Mouse (Mus musculus) adrenal gland, adult (tissue): ENCODE measurements around the gene Olfr485.
"Not testable (repeated sequence)": the region's sequence is repeated elsewhere in the genome, so short reads cannot be mapped to it uniquely, and the experiment has no call there.

Source experiments
- DNase-seq, 2 experiments: peaks; one replicate each; pipeline ENCODE4 v3.0.0; 2022 to 2023; ENCODE audit warnings: low spot score in 1 of 2; ENCODE audit not compliant: inconsistent age in 2 of 2

Gene Olfr485

DNA sequence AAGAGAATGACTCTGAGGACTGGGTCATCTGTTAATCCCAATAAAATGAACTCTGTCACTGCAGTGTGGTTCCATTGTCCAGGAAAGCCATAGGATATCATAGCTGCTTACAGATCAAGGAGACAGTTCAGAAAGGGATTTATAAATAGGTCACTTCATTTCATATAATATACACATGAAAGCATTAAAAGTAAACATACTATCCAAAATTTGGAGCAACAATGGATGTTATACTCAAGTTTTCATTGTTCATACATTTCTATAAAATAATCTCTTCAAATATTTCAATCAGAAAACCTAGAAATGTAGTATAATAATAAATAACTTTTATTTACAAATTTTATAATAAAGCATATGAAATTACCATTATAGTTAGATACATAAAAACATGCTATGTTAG is at the start of gene Olfr485:
TSS of gene Olfr485 (minus strand) at position 101 of the 400 bp plus-strand sequence.
- no peak for DNase-seq

DNA sequence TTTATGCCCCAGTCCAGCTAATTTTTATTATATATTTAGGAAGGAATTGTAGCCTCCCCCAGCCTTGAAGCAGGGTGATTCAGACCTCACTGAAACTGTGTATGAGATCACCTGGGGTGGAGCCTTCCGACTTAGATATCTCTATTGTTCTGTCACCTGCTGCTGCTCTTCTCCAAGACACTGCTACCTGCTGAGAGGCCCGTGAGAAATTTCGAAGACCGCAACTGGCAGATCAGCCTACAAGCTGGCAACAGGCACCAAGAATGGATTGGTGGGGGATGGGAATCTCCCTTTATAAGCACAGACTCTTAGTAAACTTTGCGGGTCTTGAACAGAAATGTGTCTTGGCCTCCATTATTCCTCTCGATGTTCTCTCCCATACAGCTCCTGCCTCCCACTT is 37.3 kb upstream of the Olfr485 start:
- no peak for DNase-seq

DNA sequence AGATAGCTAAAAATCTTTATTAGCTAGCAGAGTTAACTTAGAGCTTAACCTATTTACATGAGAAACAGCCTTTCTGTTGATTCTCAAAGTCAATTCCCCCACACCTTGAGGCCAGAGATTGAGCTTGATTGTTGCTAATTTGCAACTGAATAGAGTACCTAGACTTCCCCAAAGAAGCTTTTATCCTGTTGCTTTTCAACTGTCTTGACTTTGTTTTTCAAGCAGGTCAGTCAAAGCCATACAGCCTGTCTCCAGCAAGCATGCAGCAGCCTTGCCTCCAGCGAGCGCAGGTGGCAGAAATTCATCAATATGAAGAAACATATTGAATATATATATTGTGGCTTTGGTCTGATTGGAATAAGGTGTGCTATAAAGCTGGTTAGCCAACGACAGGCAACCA is 36.7 kb upstream of the Olfr485 start:
- DNase-seq = not testable (repeated sequence)

DNA sequence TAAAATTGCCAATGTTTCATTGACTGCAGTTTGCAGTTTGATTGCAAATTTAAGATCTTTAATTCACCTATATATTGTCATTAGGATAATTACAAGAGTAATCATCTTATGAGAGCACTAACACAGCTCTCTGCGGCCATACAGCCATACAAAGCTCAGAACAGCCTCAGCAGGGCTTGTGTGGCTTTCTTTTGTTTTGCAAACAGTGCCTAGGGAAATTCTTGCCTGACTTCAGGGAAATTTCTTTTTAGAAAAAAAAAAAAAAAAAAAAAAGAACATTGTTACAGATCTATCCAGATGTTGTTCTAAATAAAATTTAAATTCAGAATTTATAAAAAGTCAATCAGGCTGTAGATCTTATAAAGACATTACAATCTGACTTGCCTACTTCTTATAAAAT is 33.0 kb upstream of the Olfr485 start:
- not testable (repeated sequence) for DNase-seq

DNA sequence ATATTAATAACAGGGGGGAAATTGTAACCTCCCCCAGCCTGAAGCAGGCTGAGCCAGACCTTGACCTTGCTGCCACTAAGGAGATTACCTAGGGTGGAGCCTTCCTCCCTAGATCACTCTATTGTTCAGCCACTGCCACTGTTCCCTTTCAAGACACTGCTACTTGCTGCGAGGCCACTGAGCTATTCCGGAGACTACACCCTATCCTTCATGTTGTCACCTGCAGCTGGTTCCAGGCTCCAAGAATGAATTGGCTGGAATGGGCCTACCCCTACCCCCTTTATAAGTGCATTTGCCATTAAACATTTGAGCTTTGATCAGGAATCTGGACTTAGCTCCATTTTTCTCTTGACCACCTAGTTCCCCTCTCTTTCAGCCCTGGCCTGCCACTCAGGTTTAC is 31.5 kb upstream of the Olfr485 start:
- not testable (repeated sequence) for DNase-seq

DNA sequence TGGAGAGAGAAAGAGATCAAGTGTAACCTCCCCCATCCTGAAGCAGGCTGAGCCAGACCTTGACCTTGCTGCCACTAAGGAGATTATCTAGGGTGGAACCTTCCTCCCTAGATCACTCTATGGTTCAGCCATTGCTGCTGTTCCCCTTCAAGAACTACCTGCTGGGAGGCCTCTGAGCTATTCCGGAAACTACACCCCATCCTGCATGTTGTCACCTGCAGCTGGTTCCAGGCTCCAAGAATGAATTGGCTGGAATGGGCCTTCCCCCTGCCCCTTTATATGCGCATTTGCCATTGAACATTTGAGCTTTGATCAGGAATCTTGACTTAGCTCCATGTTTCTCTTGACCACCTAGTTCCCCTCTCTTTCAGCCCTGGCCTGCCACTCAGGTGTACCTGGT is 25.6 kb upstream of the Olfr485 start:
- DNase-seq = not testable (repeated sequence)

DNA sequence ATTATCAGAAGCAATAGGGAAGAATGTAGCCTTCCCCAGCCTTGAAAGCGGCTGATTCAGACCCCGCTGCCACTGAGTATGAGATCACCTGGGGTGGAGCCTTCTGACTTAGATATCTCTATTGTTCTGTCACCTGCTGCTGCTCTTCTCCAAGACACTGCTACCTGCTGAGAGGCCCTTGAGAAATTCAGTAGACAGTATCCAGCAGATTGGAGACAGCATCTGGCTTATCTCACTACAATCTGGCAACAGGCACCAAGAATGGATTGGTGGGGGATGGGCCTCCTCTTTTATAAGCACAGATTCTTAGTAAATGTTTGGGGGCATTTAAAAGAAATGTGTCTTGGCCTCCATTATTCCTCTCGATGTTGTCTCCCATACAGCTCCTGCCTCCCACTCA is 24.7 kb upstream of the Olfr485 start:
- DNase-seq = not testable (repeated sequence)

DNA sequence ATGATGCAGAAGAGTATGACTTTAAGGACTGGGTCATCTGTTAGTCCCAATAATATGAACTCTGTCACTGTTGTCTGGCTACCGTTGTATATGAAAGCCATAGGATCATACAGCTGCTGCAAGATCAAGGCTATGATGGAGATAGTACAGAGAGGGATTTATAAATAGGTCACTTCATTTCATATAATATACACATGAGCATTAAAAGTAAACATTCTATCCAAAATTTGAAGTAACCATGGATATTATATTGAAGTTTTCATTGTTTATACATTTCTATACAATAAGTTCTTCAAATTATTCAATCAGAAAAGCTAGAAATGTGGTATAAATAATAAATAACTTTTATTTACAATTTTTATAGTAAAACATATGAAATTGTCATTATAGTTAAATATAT is 13.0 kb upstream of the Olfr485 start, which contains the start of gene Olfr486:
TSS of gene Olfr486 (minus strand) at position 101 of the 400 bp plus-strand sequence.
- not testable (repeated sequence) for DNase-seq

DNA sequence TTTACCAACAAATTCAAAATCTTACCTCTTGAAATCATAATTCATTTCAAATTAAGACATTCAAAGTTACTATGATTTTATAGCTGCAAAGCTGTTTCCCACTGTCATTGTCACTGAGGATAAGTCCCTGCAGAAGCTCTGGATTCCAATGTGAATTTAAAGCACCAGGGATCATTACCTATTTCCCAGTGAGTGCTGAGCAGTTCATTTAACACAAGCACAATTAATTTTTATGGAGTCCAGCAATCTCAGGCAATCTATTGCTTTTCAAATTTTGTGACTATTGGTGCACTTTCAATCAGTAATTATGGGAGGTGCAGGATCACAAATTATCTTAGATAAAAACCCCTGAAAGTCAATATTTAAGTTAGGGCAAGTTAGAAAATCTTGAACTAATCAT is 32.3 kb downstream of the Olfr485 start, which contains the start of gene Olfr484:
TSS of gene Olfr484 (minus strand) at position 101 of the 400 bp plus-strand sequence.
- DNase-seq = no peak

DNA sequence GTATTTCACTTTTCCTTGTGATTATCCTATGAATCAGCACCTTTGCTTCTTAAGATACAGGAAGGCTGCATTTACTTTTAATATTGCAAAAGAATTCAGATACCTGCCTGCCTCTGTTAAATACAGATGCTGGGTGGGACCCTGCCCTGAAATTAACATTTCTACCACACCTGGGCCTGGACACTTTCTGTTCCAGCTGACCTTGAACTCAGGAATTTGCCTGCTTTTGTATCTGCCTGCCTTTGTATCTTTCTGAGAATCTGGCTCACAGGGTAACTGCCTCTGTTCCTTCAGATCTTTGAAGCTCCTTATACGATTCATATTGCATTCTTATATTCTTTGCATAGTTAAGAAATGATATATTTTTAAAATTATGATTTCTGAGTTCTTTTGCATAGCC is 38.3 kb downstream of the Olfr485 start:
- DNase-seq = no peak

DNA sequence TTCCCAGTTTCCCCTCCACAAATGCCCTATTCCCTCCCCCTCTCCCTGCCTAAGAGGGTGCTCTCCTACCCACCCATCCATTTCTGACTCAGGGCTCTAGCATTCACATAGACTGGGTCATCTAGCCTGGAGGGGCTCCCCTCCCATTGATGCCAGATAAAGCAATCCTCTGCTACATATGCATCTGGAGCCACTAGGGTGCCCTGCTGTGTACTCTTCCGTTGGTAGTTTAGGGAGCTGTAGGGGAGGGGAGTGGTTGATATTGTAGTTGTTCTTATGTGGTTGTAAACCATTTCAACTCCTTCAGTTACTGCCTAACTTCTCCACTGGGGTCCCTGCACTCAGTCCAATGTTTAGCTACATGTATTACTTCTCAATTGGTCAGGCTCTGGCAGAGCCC is 39.0 kb downstream of the Olfr485 start:
- DNase-seq = no peak
